Mouse (Mus musculus) common myeloid progenitor, adult 5-6 weeks (primary cell): ENCODE measurements around the gene Grid2. TPM values are rescaled to one million over a fixed set of nuclear protein-coding genes. Genes with fewer than 3 reads are reported as not detected.
"Not testable (repeated sequence)": the region's sequence is repeated elsewhere in the genome, so short reads cannot be mapped to it uniquely, and the experiment has no call there.

Experiments
- ATAC-seq: replicated peaks from 2 replicates; pipeline ENCODE4 v1.8.0; 2016; ENCODE audit warnings: low read depth, mild to moderate bottlenecking, moderate TSS enrichment, inconsistent platforms; ENCODE audit not compliant: poor library complexity, severe bottlenecking
- total RNA-seq: library from RNA; stranded (forward); fragments of 200-1000, 187-1606 nt; gene quantifications from 2 replicates; pipeline ENCODE4 v1.2.3, GENCODE M21; 2017

Grid2 gene
- total RNA-seq: not detected in 2 replicates

DNA sequence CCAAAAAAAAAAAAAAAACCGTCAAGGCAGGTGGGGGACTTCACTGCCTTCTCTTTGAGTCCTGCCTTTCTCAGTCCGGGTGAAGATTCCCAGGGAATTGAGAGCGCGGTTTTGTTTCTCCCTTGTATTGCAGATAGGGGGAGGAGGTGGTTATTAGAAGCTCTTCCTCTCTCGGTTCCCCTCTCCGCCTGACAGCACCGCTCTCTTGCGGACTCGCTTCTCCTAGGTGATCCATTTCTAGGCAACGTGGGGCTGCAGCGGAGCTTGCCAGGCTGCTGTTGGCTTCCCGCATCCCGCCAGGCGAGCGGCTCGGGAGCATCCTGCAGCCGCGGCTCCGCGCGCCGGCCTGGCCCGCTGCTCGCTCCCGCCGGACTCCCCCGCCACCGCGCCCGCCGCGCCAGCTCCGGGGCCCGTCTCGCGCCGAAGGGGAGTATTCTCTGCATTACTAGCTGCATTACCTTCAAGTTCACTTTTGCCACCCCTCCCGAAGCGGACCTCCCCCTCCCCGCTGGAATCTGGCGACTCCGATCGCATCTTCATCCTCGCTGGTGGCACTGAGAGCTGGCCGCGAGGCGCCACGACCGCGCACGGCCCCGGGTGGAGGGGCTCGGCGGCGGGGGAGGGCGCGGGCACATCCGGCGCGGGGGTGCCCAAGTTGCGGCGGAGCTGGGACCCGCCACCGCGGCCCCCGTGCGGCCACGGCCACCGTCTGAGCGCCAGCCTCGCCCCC is at the start of gene Grid2:
Gene Grid2 (plus strand): TSS at position 51 of the 730 bp plus-strand sequence.
- no peak for ATAC-seq

DNA sequence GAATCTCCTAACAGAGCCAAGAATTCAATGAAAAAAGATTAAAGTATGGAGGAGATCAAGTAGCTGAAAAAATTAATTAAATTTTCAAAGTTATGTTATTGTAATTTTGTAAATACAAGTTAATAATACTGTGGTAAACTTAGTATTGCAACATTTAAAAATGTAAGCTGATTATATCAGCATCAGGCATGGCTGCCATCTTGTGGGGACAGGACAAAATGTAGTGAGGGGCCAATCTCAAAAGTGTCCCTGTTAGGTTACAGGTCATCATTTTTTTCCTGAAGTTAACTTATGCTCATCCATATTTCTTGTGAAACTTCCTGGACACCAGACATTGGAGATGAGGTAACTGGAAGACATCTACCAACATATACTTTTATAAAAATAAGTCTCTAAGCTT is 4.9 kb upstream of the Grid2 start:
- ATAC-seq: no peak

DNA sequence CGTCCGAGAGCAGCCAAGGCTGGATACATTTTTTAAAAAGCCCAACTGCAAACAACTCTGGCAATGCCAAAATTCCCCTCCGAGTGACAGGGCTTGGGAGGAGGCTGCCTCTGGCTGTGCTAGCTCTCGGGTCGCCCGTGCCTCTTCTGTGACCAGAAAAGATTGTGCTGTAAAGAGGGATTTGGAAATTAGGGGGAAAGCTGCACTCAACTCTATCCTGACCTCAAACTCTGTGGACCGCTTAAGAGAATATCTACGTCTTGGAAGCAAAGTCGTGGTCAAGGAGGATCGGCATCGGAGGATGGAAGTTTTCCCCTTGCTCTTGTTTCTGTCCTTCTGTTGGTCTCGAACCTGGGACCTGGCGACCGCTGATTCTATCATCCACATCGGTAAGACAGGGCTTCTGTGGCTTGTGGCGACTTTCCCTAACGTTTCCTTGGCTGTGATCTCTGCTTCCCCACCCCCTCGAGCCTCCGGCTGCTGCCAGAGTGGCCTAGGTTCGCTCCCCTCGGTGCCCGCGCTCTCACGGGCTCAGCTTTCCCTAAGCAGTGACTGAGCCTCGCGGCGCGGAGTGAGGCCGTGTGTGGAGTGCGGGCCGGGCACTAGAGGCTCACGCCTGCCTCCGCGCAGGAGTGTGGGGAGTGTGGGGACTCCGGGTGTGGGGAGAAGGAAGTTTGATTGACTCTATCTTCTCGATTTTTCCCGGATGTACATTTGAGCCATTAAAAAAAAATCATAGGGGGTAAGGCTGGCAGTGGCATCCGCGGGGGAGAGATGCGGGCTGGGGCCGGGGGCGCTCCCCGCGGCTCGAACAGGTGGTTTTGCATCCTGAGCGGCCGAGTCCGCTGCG is 1.1 kb downstream of the Grid2 start:
- no peak for ATAC-seq

DNA sequence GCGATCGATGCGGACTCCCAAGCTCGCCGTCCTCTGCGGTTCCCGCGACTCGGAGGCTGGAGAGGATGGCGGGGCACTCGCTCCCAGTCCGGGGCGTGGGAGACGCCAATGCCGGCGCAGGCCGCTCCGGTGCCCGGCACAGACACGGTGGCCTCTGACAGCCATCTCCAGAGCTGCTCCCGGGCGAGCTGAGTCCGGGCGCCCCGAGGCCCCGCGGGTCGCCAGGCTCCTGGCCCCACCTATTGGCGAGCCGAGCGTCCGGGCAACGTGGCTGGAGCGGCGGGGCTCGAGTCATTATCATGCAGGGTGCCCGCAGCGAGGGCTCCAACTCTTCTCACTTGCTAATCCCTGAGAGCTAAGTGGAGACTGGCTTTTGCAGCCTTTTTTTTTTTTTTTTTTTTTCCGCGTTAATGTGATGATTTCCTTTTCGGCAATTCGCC is 1.8 kb downstream of the Grid2 start:
- ATAC-seq: 0 out of 2 replicates have a peak, but pooled peaks have one; percentile 18

DNA sequence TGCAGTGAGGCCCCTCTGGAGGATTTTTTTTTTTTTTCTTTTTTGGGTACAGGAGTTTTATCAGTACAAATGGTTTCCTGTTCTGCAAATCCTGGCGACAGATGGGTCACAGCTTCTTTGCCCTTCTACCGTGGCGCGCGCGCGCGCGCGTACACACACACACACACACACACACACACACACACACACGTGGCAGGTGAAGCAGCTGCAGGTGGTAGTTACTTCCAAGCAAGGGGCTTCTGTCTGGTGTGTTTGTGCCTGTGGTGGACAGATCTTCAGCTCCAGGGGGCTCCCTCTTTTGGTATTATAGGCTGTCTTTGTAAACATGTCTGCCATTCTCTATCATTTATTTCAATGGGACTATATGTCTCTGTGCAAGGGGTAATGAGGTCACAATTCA is 2.2 kb downstream of the Grid2 start:
- no peak for ATAC-seq

DNA sequence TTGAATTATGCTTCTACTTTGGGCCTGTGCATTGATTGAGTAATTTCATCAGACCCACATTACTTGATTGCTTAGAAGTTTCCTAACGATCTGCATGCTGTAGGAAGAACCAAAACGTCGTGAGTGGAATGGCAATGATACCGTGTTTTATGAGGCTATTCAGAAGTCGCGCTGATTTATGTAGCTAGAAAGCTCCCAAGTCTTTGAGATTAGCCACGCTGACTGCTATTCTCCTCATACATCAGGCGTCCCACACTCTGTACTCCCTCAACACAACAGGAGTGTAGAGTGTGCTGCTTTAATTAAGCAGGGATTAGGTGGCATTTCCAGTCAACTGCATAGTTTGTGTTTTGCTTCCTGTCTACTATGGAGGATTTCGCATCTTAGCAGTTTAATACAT is 4.1 kb downstream of the Grid2 start:
- no peak for ATAC-seq

DNA sequence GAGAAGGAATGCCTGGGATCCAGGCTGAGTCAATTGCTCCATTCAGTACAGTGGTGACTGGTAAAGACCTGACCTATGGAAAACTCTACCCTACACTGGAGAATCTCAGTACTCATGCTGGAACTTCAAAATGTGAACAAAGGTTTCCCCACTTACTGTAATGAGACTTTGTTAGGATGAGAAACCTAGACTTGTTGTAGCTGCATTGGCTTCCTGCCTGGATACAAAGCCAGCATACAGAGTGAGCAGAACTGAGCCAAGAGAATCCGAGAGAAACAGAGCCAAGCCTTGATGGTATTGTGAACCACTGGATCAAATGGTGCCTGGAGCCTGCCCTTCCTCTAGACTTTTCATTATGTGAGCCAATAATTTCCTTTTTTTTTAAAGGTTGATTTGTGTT is 28.7 kb downstream of the Grid2 start:
- no peak for ATAC-seq

DNA sequence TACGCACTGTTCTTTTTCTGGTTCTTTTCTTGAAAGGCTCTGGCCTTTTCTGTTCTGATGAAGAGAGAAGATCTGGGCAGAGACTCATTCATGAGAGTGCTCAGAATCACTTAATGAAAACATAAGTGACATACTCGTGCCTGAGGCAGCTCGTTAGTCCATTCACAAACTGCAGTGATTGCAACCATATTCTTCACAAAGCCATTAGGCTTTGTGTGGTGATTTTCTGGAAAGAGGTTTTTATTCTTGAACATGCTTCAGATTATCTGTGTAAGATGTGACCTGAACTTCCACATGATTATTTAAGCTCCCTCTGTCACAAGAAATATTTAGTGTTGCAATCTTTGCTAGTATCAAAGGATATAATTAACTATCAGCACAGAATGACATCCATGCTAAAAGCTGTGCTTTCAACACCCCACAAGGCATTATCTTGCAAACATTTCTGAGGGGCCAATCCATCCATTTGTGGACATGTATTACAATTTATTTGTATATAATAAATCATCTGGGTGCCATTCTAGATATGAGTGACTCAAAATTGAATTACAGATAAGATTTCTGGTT is 86.8 kb downstream of the Grid2 start:
- no peak for ATAC-seq

DNA sequence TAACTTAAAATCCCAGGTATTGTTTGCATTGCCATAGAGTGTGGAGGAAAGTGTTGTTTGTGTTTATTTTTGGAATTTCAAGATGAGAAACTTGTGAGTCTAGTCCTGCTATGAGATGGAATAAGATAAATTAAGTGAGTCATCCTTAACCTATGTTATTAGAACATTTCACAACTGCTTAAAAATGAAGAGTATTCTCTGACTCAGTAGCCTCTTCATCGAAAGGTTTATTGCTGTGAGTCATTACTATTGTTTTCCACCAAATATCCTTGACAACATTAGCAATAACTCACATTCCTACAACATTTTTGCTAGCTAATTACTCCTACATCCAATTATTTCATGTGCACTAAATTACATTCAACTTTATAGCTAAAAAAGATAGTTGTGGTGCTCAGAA is 91.3 kb downstream of the Grid2 start:
- ATAC-seq: no peak

DNA sequence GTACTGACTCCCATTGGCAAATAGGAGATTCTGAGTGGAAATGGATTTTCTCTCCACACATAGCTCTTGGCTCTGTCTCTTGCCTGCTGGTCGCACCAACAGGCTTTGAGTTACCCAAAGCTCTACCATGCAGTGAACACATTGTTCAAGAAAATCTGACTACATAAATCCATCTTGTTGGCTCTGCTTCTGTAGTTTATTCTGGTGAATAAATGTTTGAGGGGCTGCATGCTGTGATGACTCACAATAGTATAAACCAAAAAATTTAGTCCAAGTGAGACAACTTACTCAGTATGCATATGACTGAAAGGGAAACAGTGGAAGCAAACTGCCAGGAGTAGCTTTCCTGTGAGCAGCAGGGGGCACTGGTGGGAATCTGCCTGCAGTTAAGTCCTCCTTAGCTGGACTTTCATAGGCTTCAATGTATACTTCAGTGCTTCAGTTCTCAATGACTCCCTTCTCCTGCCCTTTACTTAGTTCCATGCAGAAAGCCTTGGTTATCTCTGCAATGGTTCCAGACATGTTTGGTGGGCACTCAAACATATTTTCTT is 125.5 kb downstream of the Grid2 start:
- no peak for ATAC-seq

DNA sequence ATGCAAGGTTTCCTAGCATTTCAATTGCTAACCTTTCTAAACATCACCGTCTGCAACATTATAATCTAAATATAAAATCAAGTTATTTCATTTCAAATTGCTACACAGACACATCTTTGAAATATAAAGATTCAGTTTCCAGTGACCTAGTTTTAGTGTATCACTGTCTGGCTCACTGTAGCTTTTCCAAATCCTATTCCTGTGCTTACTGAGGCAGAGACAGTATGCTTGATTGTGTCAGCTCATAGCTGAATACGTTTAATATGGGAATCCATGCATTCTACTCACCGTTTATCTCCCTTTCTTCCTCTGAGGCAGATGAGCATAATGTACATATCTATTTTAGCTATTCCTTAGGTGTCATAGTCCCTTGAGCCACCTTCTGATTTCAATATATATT is 146.0 kb downstream of the Grid2 start:
- ATAC-seq: no peak

DNA sequence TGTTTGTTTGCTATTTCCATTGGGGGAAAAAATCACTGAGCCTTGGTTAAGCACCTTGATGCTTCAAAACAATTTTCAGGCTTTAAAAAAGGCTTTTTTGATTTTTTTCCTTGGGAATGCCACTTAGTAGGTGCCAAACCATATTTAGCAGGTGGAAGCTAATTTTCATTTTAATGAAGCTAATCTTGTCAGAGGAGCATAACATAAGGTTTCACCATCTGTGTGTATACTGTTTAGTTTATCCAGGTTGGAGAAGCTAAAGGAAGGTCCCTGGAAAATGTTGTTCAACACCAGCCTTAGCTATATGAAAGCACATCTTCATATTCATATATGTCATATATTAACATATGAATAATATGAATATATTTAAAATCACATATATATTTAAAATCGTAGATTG is 161.9 kb downstream of the Grid2 start:
- no peak for ATAC-seq

DNA sequence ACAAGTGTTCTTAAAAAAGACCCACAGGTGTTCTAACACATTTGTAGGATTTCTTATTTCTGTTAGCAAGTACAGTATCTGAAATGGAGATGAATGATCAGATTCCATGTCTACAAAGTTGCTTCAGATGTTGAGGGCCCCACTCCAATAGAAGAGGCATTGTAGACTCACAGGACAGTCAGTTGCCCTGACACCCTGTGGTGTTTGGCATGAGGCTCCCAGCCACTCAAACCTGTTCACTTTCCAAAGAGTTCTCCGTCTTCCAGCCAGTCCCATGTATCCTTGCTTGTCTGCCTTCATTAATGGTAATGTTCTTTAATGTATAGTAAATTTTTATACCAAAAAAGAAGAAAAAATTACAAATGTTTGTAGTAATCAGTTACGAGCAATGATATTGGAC is 177.1 kb downstream of the Grid2 start:
- no peak for ATAC-seq

DNA sequence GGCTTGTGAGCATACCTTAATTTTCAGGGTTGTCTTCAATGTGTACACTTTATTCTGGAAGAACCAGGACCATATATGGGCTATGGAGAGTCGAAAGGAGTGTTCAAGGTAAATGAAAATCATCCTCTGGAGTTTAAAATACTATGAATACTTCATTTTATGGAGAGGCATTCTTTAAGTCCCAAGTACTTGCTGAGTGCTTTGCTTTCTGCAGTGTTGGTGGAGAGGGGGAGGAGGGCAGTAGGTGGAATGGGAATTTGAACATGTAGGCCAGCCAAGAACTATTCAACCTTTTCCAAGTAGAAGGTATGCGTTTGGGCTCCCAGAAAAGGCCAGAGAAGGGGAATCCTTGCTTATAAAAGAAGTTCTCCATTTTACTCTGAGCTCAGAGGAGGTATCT is 192.5 kb downstream of the Grid2 start:
- no peak for ATAC-seq

DNA sequence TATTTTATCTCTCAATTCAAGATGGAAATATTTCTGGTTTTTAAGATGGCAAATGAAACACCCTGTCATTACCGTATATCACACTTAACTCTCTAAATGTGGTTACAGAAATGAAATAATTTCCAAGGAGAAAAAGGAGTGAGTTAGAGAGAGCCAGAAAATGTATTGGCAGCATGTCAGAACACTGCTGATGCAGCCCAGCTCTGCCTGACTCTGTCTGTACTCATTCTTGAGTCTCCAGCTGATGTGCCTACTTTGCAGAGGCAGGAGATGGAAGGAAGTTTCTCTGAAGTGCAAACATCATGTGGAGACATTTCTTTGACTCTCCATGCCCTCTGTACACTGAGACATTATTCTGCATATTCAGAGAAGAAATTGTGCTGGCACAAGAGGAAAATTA is 226.5 kb downstream of the Grid2 start:
- no peak for ATAC-seq

DNA sequence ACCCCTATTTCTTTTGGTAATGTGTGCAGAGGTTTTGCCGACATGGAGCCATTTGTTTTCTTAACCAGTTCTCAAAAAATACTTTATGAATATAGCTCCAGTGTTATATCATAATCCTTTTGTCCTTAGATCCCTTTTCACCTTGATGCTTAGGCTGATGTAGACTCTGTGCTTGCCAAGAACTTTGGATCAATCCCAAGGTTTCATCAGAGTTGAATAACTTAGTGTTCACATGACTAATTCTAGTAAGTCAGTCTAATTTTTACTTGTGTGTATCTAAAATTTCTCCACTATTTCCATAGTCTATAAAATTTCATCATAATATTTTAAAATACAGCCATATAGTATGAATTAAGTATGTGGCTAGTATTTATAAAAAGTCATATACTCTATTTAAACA is 259.3 kb downstream of the Grid2 start:
- ATAC-seq: no peak

DNA sequence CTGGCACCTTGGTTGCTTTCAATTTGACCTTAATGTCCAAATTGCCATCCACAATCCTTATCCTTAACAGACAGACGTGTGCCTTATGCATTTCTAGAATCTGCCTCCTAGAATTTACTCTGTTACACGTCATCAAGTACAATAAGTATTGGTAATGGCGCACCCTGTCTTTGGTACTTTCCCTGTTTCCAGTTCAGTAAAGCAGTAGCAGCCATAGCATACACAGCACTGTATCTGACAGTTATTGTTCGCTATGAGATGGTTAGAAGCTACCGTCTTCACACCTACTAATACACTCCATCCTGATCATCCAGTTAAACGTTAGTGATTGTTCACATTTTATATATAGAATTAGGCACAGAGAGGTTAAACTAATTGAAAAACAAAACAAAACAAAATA is 260.3 kb downstream of the Grid2 start:
- no peak for ATAC-seq

DNA sequence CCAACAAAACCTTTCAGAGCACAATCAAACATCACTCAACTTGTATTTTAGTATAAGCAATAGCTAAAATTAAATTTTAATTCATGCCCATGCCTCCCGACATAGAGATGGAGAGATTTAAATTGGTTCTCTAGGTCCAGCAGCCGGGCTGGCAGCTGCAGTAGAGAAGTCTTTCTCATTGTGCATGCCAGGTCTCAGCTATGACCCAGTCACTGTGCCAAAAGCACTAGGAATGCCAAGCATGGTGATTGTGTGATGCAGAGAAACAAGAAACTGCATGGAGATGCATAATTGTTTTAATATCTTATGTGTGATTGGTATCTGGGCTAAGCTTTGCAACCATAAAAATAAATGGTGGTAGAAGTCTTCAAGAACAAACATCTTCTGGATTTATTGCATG is 276.1 kb downstream of the Grid2 start:
- no peak for ATAC-seq

DNA sequence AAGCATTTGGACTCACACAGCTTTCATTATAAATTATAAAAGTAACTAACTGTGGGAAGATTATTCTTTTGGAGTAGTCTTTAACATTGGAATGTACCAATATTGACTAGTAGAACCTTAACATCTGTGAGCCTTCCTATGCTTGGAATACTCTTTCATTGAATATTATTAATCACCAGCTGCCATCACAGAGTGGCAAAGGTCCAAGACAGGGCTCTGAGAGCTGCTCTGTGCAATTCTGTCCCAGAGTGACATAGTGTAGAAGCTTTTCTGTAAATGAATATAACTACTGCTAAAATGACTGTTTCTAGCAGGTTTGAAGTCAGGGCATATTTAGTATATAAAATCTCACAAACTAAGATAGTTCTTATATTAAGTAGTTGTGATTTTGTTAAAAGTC is 277.2 kb downstream of the Grid2 start:
- no peak for ATAC-seq

DNA sequence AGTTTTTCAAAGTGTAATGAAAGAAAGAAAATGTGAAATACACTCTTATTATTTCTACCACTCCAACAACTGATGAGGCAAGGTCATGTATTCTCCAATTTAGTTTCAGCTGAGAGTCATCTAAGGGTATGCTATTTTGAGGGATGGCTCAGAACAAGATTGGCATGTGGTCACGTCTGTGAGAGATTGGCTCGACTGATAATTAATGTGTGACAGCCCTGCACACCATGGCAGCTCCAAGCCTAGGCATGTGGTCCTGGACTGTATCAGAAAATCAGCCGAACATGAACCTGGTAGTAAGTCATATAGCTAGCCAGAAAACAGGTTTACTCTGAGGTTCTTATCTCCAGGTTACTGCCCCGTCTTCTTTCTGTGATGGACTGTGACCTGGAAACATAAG is 292.1 kb downstream of the Grid2 start:
- ATAC-seq: no peak

DNA sequence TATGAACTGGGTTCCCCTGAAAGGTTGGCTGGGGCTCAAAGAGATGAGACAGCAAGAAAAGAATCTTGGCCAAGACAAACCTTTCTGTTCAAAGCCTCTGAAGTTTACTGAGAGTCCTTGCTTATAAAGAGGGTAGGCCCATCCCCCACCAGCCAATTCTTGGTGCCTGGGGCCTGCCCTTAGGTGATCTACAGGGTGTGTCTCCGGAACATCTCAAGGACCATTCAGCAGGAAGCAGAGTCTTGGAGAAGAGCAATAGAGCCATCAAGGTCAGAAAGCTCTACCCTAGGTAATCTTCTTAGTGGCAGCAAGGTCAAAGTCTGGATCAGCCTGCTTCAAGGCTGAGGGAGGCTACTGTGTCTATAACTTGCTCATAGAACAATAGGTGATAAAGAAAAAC is 313.1 kb downstream of the Grid2 start:
- ATAC-seq: not testable (repeated sequence)
